Mouse (Mus musculus) cerebellum, adult 8-10 months (tissue): Measurements from ENCODE around the gene Cmtm8.
A peak's percentile ranks its signal among the peaks of the same experiment; 100 is the strongest.

Source experiments
- DNase-seq: peaks from one replicate; pipeline ENCODE4 v3.0.0; 2022

Cmtm8 gene

DNA sequence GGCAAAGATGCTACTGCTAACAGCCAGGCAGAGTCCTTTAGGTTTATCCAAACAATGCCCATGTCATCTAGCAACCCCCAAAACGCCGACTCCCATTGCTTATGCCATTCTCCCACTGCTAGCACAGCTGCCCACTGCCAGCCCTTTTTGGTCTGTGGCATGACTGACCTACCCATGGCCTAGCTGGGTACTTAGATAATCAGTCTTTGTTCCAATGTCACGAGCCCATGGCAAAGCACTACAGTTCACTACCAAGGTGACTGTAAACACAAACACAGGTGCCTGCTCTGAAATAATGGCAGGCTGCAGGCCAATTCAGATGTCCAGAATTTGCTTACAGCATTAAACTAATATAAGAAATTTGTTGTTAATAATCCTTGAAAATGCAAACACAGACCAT, 25.0 kb downstream of the Cmtm8 start:
- no peak for DNase-seq

DNA sequence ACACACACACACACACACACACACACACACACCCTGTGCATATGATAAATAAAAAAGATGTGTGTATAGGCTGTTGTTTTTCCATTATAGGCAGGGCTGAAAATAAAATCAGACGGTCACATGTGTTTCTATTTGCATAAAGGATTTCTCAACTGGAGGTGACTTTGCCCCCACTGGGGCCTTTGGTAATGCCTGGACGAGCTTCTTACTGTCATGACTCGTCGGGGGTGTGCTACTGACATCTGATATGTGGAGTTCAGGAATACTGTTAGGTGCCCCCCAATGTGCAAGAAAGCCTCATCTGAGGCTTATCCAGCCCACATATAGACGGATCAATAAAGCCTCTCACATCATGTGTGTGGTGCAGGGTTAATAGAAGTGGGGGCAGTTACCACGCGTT, 26.9 kb downstream of the Cmtm8 start:
- DNase-seq, result no peak

DNA sequence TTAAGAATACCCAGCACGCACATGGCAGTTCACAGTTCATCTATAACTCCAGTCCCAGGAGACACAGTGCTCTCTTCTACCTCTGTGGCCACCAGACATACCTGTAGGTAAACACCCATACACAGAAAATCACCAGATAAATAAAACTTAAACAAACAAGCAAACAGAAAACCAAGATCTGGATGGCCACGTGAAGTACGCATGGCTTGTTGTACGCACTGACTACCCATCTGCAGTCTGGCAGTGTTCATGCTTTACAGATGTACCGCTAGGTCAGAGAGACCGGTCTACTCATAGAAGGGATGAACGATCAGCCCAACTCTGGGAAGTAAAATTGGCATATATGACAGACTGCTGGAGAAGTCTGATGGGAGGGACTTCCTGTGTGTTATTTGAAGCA, 27.8 kb downstream of the Cmtm8 start:
- no peak for DNase-seq

DNA sequence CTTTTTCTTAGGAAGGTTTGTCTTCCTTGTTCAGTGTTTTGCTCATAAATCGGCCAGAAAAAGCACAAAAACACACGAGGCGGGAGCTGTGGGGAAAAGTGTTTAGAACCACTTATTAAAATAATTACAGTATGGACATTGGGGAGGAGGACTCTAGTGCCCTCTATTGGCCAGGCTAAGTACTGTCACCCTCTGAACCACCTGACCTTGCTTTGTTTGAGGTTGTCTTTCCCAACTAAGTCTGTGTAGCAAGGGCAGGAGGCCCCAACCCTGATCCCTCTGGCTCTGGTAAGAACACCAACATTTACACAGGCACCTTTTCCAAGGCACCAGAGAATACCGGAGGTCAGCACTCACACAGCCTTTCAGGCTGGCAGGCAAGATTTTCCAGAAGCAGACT, 28.6 kb downstream of the Cmtm8 start:
- peak; percentile 32 for DNase-seq

DNA sequence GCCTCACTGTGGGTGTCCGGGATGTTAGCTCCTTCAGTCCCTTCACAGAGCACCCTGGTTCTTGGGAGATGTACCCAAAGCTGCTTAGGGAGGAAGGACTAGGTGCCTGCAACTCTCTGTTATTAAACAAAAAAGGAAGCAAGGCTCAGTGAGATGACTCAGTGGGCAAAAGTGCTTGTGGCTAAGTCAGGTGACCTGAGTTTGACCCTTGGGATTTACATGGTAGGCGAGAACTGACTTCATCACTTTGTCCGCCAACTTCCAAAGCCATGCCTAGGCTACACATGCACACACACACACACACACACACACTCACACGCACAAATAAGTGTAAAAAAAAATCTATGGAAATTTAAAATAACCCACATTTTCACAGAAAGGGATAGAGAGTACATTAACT, 32.0 kb downstream of the Cmtm8 start:
- DNase-seq, result no peak

DNA sequence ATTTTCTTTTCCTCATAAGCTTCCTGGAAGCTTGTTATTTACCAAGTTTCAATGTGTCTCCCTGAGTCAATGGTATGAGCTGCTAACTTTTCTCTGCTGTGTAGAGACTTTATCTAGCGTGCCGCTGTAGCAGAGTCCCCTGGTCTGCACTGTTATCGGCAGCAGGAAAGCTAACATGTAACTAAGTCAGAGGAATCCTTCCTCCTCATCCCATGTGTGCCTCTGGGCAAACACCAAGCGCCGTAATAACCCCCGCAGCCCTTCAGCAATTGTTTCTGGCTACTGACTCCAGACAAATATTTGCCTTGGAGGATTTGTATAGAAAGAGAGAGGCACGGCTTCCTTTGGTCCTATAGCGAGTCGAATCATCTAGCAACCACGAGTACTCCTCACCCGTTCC, 33.1 kb downstream of the Cmtm8 start:
- DNase-seq, result no peak

DNA sequence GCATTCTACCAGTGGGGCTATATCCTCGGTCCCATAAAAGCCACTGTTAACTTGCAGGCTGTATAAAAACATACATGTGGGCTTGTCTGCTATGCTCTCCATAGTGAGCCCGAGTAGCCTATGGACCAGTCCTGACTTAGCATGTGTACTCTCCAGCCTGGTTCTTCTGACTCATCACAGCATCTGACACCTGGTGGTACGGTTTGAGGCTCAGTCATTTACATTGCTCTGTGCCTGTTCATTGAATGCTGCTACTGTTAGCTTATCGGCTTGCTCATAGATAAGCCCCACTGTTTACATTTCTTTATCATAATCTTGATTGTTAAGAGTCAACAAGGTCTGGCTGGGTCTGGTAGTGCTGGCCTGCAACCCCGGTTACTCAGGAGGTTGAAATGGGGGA, 35.3 kb downstream of the Cmtm8 start:
- DNase-seq, result no peak

DNA sequence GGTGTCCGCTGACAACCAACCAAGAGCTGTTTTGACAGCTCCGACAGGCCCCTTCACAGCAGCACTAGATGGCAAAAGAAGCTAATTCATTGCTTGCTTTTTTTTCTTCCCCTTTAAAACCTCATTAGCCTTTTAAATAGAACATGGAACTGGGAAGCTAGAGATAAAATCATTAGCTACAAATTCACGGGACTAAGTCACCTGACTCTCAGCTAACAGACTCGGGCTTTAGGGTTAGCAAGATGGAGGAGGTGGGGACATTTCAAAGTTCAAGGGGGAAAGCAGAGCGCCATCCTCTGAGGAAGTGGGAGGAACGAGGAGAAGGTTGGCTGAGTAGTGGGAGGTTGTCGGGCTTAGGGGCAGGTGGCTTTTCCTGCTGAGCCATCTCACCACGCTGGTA, 36.7 kb downstream of the Cmtm8 start:
- no peak for DNase-seq

DNA sequence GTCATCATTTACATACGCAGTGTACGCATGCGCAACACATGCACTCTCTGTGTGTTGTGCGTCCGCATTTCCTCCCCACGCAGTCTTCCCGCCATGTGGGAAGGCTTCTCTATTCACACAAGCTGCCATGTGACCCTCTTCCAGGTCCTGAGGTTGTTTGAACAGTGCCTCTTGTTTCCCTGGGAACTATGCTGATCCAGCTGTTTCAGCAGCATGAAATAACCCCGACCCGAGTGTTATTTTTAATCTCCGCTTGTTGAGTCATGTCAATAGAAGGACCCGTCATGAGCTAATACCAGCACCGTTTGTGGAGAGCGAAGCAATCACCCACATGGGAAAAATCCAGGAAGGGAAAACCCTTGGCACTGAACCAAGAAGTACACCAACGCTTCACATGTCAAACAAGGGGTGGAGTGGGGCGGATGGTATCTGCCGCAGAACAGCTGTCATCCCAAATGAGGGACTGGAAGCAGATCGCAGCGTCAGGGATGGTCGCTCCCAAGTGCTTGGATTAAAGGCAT, 38.7 kb downstream of the Cmtm8 start:
- no peak for DNase-seq

DNA sequence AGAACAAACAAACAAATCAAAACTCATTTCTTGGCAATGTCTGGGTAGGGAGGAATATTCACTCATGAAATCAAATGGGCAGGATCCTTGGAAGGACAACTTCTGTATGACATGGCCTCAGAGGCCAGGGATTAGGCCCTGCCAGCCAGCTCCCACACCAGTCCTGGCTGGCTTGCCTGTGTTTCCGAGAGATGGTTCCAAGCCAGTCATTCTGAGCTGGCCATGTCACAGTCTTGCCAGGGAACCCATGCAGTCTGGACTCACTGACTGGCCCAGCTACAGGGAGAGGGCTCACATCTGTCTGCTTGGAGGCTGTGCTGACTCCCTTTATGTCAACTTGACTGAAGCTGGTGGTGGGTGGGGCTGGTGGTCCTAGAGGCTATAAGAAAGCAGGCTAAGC, 41.8 kb downstream of the Cmtm8 start:
- no peak for DNase-seq

DNA sequence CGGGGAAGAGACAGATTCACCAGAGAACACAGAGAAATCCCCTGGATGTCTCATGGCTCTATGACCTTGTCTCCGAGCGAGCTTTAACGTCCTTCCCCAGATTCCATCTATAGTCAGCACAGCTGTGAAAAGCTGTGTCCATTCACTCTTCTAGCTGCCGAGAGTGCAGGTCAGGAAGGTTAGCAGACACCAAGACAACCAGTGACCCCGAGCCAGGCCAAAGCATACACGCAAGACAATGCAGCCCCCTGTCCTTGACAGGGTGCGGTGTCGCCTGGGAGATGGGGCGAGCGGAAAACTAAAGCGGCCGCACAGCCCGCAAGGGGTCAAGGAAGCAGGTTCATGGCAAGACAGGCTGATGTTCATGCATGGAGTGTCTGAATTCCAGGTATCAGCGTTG, 42.7 kb downstream of the Cmtm8 start:
- DNase-seq, result no peak

DNA sequence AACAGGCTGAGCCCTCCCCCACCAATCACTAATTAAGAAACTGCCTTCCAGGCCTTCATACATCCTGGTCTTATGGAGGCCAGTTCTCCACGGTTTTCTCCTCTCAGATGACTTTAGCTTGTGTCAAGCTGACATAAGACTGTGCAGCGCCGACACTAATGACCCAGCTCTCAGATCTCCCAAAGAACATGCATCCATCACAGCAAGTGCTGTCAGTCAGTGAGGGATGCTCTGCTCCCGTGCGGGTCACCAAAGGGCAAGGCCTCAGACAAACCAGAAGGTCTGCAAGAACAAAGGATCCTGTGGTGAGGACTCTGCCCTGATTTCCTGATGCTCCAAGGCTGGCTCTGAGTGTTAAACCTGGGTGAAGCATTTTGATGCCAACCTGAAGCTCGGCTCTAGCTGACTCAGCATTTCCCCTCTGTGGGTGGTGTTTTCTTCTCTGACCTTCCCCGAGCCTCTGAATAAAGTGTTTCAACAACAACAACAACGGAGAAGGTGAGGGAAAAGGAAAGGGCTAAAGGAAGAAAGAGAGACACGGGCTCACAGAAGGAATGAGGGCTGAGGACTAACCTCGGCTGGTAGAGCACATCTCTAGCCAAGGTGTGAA, 44.4 kb downstream of the Cmtm8 start:
- DNase-seq, result no peak

DNA sequence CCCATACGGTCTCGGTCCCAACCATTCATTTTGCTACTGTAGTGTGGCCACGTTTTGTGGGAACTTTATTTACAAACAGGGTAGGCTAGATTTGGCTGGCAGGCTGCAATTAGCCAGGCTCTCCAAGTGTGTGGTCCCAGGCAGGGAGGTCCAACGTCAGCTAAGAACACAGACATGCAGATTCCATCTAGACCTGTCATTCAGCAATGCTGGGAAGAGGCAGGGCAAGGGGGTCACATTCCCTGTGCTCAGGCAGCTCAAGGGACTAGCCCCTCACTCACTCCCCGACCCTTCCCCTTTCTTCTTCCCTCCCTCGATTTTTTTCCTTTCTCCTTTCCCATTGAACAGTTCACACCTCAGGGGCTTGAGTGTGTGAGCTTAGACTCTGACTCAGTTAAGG, 45.1 kb downstream of the Cmtm8 start:
- no peak for DNase-seq

DNA sequence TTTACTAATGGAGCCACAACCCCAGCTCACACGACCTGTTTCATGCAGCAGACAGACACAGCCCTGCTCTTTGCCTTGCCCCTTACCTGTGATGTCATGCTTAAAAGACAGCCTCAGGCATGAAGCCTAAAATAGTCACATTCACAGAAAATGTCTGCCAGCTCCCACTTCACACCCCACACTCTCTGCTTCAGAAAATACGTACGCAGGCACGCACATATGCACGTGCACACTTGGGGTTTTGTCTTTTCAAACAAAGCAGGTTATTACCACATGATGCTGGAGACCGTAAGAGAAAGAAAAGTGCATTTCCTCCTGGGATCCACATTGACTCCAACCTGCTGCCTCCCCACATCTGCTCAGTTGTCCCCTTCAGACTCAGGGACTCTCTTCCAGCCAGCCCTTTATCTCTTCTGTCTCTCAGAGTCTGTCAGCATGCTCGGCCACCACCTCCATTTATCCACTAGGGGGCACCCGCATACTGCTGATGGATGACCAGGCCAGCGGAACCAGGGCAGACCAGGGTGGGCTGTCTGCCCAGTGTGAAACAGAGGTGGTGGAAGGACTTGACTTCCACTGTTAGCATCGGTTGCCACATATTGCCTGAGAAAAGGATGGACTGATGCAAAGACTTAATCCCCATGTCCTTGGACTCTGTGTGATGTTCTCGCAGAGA, 46.5 kb downstream of the Cmtm8 start:
- peak; percentile 79 for DNase-seq

DNA sequence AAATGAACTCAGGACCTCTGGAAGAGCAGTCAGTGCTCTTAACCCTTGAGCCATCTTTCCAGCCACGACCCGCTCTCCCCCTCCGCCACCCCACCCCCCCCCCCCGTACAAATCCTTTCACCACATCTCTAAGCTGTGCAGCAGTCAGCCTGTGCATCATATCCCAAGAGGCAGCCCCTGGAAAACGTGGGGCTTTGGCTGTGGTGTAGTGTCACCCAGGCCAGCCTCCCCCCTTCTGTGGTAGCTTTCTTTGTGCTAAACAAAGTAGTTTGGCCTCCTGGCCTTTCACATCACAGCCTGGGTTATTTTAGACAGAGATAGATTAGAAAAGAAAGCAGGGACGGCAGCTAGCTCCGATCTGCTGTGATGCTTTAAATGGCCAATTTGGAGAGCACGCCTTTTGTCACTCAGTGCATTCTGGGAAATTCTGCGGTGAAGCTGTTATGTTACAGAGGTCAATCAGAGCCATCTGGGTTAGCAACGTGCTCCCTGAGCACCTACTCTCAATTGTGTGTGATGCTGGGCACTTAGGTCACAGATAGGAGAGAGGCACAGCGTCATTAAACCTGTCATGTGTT, 47.4 kb downstream of the Cmtm8 start:
- no peak for DNase-seq

DNA sequence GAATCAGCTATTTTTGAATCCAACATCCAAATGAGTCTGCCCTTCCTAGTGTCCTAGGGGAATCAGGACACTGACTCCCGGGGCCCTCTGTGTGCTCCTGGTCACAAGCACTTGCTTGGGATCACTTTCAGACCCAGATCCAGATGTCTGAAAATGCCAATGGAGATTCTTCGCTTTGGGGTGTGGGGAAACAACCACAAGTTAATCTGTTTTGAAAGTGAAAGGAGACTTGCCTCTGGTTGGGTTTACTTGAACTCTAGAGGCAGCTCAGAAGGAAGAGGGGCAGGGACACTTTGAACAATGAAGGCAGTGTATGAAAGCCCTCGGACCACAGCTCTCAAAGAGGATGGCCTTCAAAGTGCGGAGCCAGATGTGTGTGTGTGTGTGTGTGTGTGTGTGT, 49.5 kb downstream of the Cmtm8 start:
- no peak for DNase-seq

DNA sequence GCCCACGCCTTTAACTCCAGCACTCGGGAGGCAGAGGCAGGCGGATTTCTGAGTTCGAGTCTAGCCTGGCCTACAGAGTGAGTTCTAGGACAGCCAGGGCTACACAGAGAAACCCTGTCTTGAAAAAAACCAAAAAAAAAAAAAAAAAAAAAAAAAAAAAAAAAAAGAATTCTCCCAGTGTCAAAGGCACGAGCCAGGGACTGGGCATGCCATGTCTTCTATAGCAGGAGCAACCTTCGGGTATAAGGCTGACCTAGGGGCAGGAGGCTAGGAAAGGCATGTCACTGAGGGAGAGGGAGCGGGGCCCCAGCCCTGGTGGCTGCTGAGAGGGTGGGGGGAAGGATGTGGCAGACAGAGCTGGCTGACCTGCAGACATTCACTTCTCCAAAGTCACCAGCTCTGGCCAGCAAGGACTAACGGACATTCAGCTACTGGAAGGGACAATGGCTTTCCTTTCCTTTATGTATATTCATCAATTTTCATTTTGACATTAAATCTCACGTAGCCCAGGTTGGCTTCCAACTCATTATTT, 50.1 kb downstream of the Cmtm8 start:
- DNase-seq, result no peak

DNA sequence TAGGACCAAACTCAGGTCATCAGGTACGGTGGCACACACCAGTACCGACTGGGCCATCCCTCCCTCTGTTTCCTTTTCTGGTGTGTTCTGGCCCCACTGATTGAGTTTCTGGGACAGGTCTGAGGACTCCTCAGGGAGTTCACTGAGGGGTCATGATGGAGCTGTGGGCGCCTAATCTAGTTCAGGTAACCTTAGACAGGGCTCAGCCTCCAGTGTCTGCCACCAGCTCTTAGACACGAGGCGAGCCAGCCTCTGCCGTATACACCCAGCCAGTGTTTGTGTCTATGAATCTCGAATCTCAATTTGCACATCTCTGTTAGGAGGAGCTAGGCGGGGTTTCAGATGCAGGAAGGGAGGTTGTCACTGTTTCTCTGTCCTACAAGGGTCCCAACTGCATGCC, 54.0 kb downstream of the Cmtm8 start:
- no peak for DNase-seq

DNA sequence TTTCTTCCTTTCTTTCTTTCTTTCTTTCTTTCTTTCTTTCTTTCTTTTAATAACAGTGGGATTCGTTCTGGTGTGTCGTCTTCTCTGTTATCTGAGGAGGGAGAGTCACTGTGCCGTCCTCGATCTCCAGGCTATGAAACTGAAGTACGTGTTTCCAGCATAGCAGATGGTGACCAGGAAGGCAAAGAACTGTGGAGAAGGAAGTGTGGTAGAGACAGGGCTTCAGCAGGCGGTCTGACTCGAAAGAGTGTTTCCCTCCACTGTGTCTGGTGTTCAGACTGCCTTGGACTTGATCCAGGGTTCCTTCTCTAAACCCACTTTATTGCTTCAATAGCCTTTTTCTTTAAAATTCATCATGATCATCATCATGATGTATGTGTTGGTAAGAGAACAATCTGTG, 54.4 kb downstream of the Cmtm8 start:
- no peak for DNase-seq

DNA sequence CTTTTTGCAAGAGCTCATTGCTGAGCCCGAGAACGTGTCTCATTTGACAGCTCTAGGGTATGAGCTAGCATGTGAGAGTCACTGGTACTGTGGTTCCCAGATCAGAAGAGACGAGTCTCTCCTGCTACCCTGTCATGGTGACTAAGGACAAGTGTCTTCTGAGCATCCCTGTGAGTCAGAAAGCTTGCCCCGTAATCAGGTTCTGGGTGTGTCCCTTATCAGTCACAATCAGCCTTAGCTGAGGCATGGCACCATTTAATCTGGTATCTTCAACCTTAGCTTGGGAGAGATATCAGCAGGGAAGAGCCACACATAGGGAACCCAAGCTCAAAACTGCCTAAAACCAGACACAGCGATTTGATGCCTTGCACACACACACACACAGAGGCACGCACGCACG, 55.3 kb downstream of the Cmtm8 start:
- no peak for DNase-seq

DNA sequence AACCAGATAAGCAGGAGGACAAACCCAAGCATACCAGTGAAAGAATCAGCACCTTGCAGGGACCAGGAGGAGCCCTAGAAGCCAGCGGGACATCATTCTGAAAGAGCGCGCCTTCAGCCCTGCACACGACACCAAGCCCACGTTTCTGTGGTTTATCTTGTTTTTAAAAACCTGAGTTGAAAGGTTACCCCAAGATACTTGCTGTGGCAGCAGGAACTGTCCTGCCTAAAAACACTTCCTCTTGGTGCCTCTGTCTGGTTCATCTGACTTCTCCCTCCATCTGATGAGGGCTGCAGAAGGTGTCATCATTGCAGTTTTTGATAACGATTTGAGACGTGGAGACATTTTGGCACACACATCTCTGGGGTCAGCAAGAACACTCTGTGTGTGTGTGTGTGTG, 56.2 kb downstream of the Cmtm8 start:
- no peak for DNase-seq

DNA sequence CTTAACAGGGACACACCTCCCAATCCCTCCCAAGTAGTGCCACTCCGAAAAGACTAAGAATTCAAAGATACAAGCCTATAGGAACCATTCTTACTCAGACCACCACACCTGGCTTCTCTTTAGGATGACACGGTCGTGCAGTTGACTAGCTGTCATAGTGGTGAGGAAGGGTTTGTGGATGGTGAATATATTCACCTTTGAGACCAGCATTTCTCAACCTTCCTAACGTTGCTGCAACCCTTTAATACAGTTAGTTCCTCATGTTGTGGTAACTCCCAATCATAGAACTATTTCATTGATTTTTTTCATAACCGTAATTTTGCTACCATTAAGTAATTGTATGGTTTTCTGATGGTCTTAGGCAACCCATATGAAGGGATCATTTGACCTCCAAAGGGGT, 56.8 kb downstream of the Cmtm8 start:
- no peak for DNase-seq

DNA sequence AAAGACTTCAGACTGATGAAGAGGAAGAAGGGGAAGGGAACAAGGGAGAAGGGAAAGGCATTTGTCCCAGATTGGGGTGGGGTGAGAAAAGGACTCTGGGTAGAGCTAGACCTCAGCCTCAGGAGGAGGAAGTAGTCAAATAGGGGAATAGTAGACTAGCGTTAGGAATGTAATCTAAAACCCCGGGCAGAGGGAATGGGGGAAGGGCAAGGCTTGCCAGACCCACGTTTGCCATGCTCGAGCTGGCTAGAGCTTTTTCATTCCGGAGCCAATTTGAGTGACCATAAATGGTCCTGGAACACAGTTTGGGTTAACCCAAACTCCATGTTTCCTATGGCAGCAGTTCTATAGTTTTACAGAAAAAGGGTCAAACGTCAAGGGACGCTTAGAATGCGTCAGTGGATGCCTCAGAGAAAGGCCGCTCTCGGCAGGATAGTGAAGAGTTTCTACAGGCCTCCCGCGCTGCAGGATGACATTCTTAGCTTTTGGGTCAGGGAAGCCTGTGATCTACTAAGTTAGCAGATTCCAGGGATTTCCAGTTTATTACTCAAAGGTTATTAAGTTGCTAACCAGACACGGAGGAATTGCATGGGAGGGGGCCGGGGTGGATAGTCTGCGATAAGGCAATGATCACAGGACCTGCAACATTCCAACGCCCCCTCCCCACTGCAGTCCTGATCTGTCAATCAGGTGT, 58.4 kb downstream of the Cmtm8 start:
- no peak for DNase-seq
